ENCODE assay signal across 8 mouse cellular contexts in the genomic region with DNA sequence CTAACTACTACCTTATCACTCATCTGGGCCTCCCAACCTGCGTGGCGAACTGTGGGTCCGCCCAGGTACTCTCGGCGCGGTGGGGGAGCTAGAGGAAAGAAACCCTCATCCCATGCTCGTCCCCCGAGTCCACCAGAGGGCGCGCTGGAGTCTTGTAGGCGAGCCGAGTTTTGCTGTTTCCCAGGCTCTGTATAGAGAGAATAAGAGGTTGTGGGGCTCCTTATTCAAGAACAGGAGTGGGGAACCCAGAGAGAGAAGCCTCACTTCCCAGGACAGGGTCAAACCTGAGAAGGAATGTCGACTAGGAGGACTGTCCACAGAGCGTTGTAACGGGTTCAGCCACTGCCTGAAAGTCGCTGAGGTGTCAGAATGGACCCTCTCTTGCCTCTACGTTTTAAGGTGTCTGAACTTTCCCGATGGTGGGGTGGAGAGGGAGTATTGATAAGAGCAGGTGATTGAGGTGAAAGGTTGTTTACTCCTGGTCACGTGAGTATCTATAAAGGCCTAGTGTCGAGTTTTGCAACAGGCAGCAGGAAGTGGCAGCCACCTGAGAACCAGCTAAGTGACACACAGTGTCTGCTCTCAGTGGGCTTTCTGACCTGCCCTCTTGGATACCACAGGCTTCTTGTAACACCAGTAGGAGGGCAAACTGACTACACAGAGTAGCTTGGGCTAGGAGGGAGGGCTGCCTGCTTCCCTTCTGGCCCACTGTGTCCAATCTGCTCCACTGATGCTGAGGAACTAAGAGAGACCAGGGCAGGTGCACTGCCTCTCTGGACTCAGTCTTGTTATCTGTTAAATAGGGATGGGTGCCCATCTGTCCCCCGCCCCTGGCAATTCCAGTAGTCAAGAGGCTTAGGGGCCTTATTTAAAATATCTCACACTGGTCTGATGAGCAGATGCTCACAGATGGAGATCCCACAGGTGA. TPM values are rescaled to one million over a fixed set of nuclear protein-coding genes. Genes with fewer than 3 reads are reported as not detected.
A peak's percentile ranks its signal among the peaks of the same experiment; 100 is the strongest.
DNase-seq lines count a peak whose midpoint lies in the region; ATAC-seq lines count a peak whose summit lies in the region.

A gene (minus strand): TSS at position 103 of the 928 bp plus-strand sequence.

- peak; percentile 87 for DNase-seq in WW6 (ENCODE audit: low read depth, low spot score)
- peak; percentile 87 to 88 for DNase-seq in gastrocnemius, adult 8-10 months (ENCODE audit: low spot score in 2 of 2)
- DNase-seq in induced T-regulatory cell, adult 2 months (ENCODE audit: low read depth) = peak; percentile 99
- DNase-seq in left cerebral cortex, adult 8-10 months (ENCODE audit: low spot score in 2 of 2) = peak; percentile 79 to 94
- DNase-seq in right cerebral cortex, postnatal 10 days (ENCODE audit: low spot score in 2 of 2) = peak; percentile 89 to 93
- DNase-seq in urinary bladder, postnatal 25 days (ENCODE audit: low spot score) = peak; percentile 99

- H3K27me3 ChIP-seq in megakaryocyte, embryonic 14.5 days (replicated peaks) = no peaks in the 10 kb centered on the region

- H3K4me1 ChIP-seq in megakaryocyte, embryonic 14.5 days = peaks cover 87% of the 10 kb centered on the region

- no peaks in the 10 kb centered on the region for H3K9me3 ChIP-seq in megakaryocyte, embryonic 14.5 days

- peak; percentile 50 for ATAC-seq in common myeloid progenitor, adult 5-6 weeks (replicated peaks; ENCODE audit: low read depth, poor library complexity, severe bottlenecking)

- H3K4me3 ChIP-seq in megakaryocyte, embryonic 14.5 days (replicated peaks) = peak within 1 kb of the TSS; percentile 97

- peaks cover 31% of the 10 kb centered on the region for H3K36me3 ChIP-seq in megakaryocyte, embryonic 14.5 days (replicated peaks; ENCODE audit: low read length)

RNA-seq across cellular contexts. Expression of the gene that starts here (rescaled TPM):
- total RNA-seq in common myeloid progenitor, adult 5-6 weeks (2017) = 8.3 and 10.4 TPM in 2 replicates
- total RNA-seq in gastrocnemius, adult 8-10 months (2022) = 1 to 10 TPM; 1.9 to 3.3 (median 2.5) TPM
- total RNA-seq in left cerebral cortex, adult 8-10 months (2022) = 1 to 10 TPM; 3.1 to 7.5 (median 3.6) TPM
- 54.8 and 75.2 TPM in 2 replicates for polyA plus RNA-seq in megakaryocyte, embryonic 14.5 days (2012; ENCODE audit: insufficient read depth, low replicate concordance)

Comparison
In these comparisons a context has a peak if more than half of its experiments do, and no peak if none do; other contexts are left out.
1. Peak in every context shown above with its lines: DNase-seq, ATAC-seq and H3K4me3 ChIP-seq.